Mouse (Mus musculus) kidney, postnatal 0 days (tissue): ENCODE measurements at regions not wholly inside any gene's neighbourhood (a gene's known extent, or its start where the extent isn't known, plus 50 kb on each side); places are given as distances from the start of the nearest gene placed in this dataset.

Experiments
- ATAC-seq: fragments of 200-750 bp; cut with Nextera tagmentation; replicated peaks from 2 replicates; pipeline ENCODE4 v1.8.0; 2017; ENCODE audit warnings: low read depth, moderate number of reproducible peaks, moderate TSS enrichment, moderate library complexity; ENCODE audit not compliant: low FRiP score
- DNase-seq: peaks from one replicate; pipeline ENCODE4 v3.0.0-alpha.2; 2016; ENCODE audit warnings: low spot score
- H3K27ac ChIP-seq: fragments of 300-500 bp; sonication (generic); 2 replicates; pipeline ENCODE4 v1.5.1; 2014; ENCODE audit warnings: mild to moderate bottlenecking
- H3K27me3 ChIP-seq: fragments of 300-500 bp; sonication (generic); 2 replicates; pipeline ENCODE4 v1.6.1; 2014; ENCODE audit warnings: low read length, mixed read lengths; ENCODE audit not compliant: insufficient read depth
- H3K36me3 ChIP-seq: fragments of 300-500 bp; sonication (generic); 2 replicates; pipeline ENCODE4 v1.6.1; 2014; ENCODE audit warnings: low read length, mixed read lengths; ENCODE audit not compliant: insufficient read depth
- H3K4me1 ChIP-seq: fragments of 300-500 bp; sonication (generic); replicated peaks from 2 replicates; pipeline ENCODE4 v1.6.1; 2014; ENCODE audit warnings: antibody characterized with exemption, low read length, mixed read lengths; ENCODE audit not compliant: insufficient read depth
- H3K4me2 ChIP-seq: fragments of 300-500 bp; sonication (generic); 2 replicates; pipeline ENCODE4 v1.6.1; 2014; ENCODE audit warnings: mild to moderate bottlenecking, low read length, moderate library complexity, mixed read lengths
- H3K4me3 ChIP-seq: fragments of 300-500 bp; sonication (generic); replicated peaks from 2 replicates; pipeline ENCODE4 v1.5.1; 2014; ENCODE audit warnings: low read depth, low read length
- H3K9ac ChIP-seq: fragments of 300-500 bp; sonication (generic); 2 replicates; pipeline ENCODE4 v1.6.1; 2014; ENCODE audit warnings: low read depth, low read length
- H3K9me3 ChIP-seq: fragments of 300-500 bp; sonication (generic); replicated peaks from 2 replicates; pipeline ENCODE4 v1.6.1; 2016; ENCODE audit warnings: low read length, inconsistent platforms, mixed read lengths
- CTCF ChIP-seq: IDR thresholded peaks from 2 replicates; pipeline ENCODE4 v1.5.1; 2016; ENCODE audit warnings: antibody characterized with exemption, low read depth, mild to moderate bottlenecking, moderate library complexity
- WGBS: fragments of 180-500 bp; shearing (Covaris S2); extraction: QIAGEN DNeasy Blood & Tissue Kit; methylation state at CpG from one replicate; pipeline ENCODE4 v1.1.7; 2014; 5-methylcytosine and 5-hydroxymethylcytosine counted together

- Histone ChIP-seq H3K9me3 (no peaks in the 10 kb centered on the region), H3K36me3 (no peaks in the 10 kb centered on the region), H3K4me3 (no peak overlapping the region), H3K9ac (no peak overlapping the region), H3K27ac (no peak overlapping the region), H3K4me1 (peaks cover 7% of the 10 kb centered on the region; the same call in 1 of the 2 replicates), H3K4me2 (no peak overlapping the region), H3K27me3 (no peaks in the 10 kb centered on the region)
- WGBS = 72% methylated on average over 5 of the region's 5 CpGs
- TF ChIP-seq CTCF = no peak
- ATAC-seq (no peak), DNase-seq (no peak)
These were observed 130.3 kb downstream of the Tex36 start for GRCm38 (mm10) chr7:133471706-133472105.

- H3K27ac ChIP-seq = no peak overlapping the region
- H3K4me3 ChIP-seq = no peak overlapping the region
- no peak overlapping the region for H3K9ac ChIP-seq
- 56% methylated on average over 3 of the region's 3 CpGs for WGBS
- H3K4me2 ChIP-seq = no peak overlapping the region
- TF ChIP-seq CTCF = no peak
- no peaks in the 10 kb centered on the region for H3K27me3 ChIP-seq
- peaks cover 7% of the 10 kb centered on the region; the same call in 1 of the 2 replicates for H3K4me1 ChIP-seq
- H3K36me3 ChIP-seq = no peaks in the 10 kb centered on the region
- DNase-seq (no peak), ATAC-seq (no peak)
- H3K9me3 ChIP-seq = no peaks in the 10 kb centered on the region
These were observed 131.4 kb downstream of the Tex36 start for GRCm38 (mm10) chr7:133470620-133470958.

DNA sequence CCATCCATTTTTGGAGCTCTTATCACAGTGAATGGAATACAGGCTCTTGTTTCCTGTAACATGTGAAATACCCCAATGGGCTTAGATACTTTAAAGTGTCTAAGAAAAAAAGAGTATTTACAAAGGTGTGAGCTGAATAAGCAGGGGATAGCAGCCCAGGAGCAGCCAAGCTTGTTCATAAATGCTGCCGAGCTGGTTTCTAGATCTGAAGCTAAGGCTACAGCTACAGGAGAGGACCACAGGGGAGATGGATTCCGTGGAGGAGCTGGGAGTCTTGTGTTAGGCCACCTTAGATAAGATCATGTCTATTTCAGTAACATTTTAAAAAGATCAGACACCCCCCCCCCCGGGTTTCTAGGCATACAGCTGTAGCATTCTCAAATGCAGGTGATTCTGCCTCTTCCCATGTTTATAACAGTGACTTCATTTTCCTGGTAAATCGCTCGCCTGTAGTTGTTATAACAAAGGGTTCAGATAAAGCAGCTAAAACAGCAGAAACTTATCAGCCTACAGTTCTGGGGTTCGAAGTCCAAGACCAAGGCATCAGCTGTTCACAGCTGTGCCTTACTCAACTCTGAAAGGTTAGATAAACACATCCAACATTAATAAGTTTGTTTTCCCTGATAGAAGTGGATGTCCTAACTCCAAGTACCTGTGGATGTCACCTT lies 131.9 kb downstream of the Tex36 start:
- Histone ChIP-seq H3K4me1 (peaks cover 7% of the 10 kb centered on the region; the same call in 1 of the 2 replicates), H3K27ac (no peak overlapping the region), H3K4me3 (no peak overlapping the region), H3K9me3 (no peaks in the 10 kb centered on the region), H3K36me3 (no peaks in the 10 kb centered on the region), H3K4me2 (no peak overlapping the region), H3K9ac (no peak overlapping the region), H3K27me3 (no peaks in the 10 kb centered on the region)
- WGBS = 46% methylated on average over 6 of the region's 6 CpGs
- TF ChIP-seq CTCF = no peak
- ATAC-seq (no peak), DNase-seq (no peak)

DNA sequence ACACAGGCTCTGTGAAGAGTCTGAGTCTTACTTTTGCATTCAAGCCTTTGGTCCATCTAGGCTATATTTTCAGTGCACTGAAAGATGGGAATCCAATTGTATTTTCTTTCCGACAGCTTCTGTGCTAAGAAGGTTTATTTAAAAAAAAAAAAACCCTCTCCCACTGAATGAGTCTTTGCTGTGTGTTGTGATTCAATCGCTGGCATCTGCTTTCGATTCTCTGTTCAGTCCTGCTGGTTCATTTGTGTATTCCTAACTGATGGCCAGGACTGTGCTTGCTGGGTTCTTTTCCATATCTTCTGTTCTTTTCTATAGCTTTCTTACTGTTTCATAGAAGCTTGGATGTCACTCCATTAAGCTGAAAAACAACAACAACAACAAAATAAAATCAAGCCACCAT lies 132.9 kb downstream of the Tex36 start:
- Histone ChIP-seq H3K4me2 (no peak overlapping the region), H3K9me3 (no peaks in the 10 kb centered on the region), H3K9ac (no peak overlapping the region), H3K4me3 (no peak overlapping the region), H3K27ac (no peak overlapping the region), H3K4me1 (peaks cover 7% of the 10 kb centered on the region; the same call in 1 of the 2 replicates), H3K27me3 (no peaks in the 10 kb centered on the region), H3K36me3 (no peaks in the 10 kb centered on the region)
- TF ChIP-seq CTCF = no peak
- DNase-seq (no peak), ATAC-seq (no peak)
- WGBS = 85% methylated on average over 3 of the region's 3 CpGs

GRCm38 (mm10) chr7:133468346-133468745 lies 133.6 kb downstream of the Tex36 start:
- ATAC-seq (no peak), DNase-seq (no peak)
- no peak overlapping the region for H3K9ac ChIP-seq
- no peak overlapping the region for H3K27ac ChIP-seq
- H3K4me3 ChIP-seq = no peak overlapping the region
- 0 out of 2 replicates have a peak, but pooled peaks cover 4% of the 10 kb centered on the region for H3K9me3 ChIP-seq
- H3K4me1 ChIP-seq = peaks cover 7% of the 10 kb centered on the region; the same call in 1 of the 2 replicates
- H3K27me3 ChIP-seq = no peaks in the 10 kb centered on the region
- no peak for TF ChIP-seq CTCF
- 41% methylated on average over 3 of the region's 3 CpGs for WGBS
- no peak overlapping the region for H3K4me2 ChIP-seq
- H3K36me3 ChIP-seq = no peaks in the 10 kb centered on the region

GRCm38 (mm10) chr7:133467579-133467978 lies 134.4 kb downstream of the Tex36 start:
- Histone ChIP-seq H3K4me2 (no peak overlapping the region), H3K4me3 (no peak overlapping the region), H3K9me3 (0 out of 2 replicates have a peak, but pooled peaks cover 5% of the 10 kb centered on the region), H3K36me3 (no peaks in the 10 kb centered on the region), H3K27me3 (no peaks in the 10 kb centered on the region), H3K9ac (no peak overlapping the region), H3K4me1 (peaks cover 7% of the 10 kb centered on the region; the same call in 1 of the 2 replicates), H3K27ac (no peak overlapping the region)
- no peak for TF ChIP-seq CTCF
- ATAC-seq = no peak
- 95% methylated on average over 3 of the region's 3 CpGs for WGBS
- no peak for DNase-seq

GRCm38 (mm10) chr7:133459306-133459705 lies 142.7 kb downstream of the Tex36 start:
- H3K36me3 ChIP-seq = no peaks in the 10 kb centered on the region
- no peak overlapping the region for H3K4me2 ChIP-seq
- DNase-seq (no peak), ATAC-seq (no peak)
- peaks cover 4% of the 10 kb centered on the region; the same call in 1 of the 2 replicates for H3K4me1 ChIP-seq
- H3K9ac ChIP-seq = no peak overlapping the region
- no peak for TF ChIP-seq CTCF
- 56% methylated on average over 7 of the region's 7 CpGs for WGBS
- H3K9me3 ChIP-seq = 0 out of 2 replicates have a peak, but pooled peaks cover 5% of the 10 kb centered on the region
- no peak overlapping the region for H3K27ac ChIP-seq
- no peak overlapping the region for H3K4me3 ChIP-seq
- no peaks in the 10 kb centered on the region for H3K27me3 ChIP-seq
